Mouse (Mus musculus): ENCODE data around the gene Ogfr. TPM values are rescaled to one million over a fixed set of nuclear protein-coding genes. Genes with fewer than 3 reads are reported as not detected.
A peak's percentile ranks its signal among the peaks of the same experiment; 100 is the strongest.

Ogfr gene
- polyA plus RNA-seq (2015; fragmentation: Nextera tagmentation; extraction: Ambion mirVana) = 65.6 and 73.1 TPM in 2 replicates

DNA sequence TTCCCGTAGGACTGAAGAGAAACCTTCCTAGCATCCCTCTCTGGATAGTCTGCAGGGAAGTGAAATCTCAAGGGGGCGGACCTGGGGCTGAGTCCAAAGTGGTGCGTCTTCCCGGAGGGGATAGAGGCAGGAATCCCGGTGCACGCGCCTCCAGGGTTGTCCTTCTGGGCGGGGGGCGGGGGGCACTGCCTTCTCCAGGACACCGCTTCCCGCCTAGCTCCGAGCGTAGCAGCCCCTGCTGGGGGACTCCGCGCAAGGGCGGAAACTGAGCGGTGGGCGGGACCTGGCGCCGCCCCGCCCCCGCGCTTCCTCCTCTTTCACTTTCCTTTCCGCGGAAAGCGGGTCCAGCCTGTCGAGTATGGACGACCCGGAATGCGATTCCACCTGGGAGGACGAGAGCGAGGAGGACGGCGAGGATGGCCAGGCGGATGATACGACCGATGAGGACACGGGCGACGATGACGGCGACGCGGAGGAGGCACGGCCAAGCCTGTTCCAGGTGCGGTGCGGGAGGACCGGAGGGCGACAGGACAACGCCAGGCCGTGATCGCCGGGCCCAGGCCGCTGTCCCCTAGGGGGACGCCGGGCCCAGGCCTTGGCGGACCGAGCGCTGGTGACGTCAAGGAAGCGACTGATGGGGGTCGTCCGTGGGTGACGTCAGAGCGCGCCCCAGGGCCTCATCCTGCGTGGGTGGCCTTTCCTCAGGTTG, at the start of gene Ogfr:
Gene Ogfr (plus strand): TSS at position 123 of the 709 bp plus-strand sequence.
- peak; percentile 90 for DNase-seq (ENCODE audit: low spot score)

GRCm38 (mm10) chr2:180543675-180544074, 45.4 kb upstream of the Ogfr start:
- no peak for DNase-seq (ENCODE audit: low spot score)

DNA sequence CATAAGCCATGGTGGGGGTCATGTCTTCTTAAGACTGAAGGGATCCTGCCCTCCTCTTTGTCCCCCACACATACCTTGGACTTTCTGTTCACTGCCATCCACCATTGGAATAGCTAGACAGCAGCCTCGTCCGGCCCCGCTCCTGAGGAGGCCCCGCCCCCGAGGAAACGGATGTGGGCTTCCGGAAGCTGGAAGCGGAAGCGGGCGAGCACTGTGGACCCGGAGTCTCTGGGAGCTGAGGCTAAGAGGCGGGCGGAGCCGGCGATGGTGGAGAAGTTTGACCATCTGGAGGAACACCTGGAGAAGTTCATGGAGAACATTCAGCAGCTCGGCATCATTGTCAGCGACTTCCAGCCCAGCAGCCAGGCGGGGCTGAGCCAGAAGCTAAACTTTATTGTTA, 44.0 kb upstream of the Ogfr start:
- DNase-seq (ENCODE audit: low spot score) = no peak

DNA sequence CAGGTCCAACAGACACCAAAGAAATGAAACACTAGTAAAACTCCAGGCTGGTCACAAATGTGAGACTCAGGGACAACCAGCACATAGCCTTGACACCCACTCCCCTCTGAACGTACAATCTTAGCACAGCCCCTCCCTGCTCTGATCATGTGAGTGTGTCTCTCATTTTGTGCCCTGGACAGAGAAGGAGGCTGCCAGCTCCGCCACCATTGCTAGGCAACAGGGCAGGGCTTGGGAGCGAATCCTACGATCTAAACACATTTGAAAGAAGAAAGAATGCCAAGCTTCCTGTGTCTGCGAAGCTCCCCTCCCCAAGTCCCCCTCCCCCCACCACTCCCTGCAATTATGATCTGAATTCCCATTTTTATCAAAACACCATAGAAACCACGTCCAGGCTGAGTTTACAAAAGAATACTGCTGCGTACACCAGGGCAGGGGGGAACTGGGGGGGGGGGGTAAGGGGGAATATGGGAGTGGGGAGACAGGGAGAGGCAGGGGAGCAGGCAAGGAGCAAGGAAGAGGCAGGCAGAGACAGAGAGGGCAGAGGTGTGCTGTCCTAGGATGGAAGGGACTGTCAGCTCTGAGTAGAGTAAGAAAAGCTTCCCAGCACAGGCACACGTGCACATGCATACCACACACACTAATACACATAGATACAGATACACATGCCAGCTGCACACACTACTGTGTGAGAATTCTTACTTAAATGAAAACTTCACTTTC, 41.5 kb upstream of the Ogfr start:
- no peak for DNase-seq (ENCODE audit: low spot score)

- no peak for DNase-seq (ENCODE audit: low spot score)
Observed at GRCm38 (mm10) chr2:180552340-180552739, 36.7 kb upstream of the Ogfr start.

DNA sequence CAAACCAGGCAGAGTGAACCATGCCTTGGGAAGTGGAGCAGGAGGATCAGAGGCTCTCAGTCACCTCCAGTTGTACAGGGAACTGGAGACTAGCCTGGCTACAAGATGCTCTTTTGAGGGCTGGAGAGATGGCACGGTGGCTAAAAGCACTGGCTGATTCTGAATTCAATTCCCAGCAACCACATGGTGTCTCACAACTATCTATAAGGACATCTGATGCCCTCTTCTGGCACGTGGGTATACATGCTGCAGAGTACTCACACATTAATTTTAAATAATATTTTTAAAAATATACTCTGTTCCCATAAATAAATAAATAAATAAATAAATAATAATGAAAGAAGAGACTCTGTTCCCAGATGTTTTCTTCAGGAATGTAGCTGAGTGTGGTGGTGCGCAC, 33.8 kb upstream of the Ogfr start:
- DNase-seq (ENCODE audit: low spot score) = no peak

DNA sequence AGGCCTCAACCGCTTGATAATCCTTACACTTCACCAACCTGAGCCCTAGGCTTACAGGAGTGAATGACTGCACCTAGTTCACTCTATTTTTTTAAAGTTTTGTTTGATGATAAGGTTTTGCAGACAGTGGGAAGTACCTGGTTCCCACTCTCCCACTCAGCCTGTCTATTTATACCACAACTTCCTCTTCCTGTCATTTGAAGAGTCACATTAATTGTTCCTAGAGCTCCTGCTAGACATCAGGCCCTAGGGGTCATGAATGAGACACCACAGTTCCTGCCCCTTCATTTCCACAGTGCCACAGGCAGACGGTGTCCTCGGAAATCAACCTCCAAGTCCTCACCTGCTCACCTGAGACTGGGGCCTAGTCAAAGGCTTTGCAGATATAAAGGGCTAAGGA, 32.6 kb upstream of the Ogfr start:
- no peak for DNase-seq (ENCODE audit: low spot score)

GRCm38 (mm10) chr2:180560245-180560644, 28.8 kb upstream of the Ogfr start:
- DNase-seq (ENCODE audit: low spot score) = no peak

- DNase-seq (ENCODE audit: low spot score) = no peak
Observed at GRCm38 (mm10) chr2:180562146-180562545, 26.9 kb upstream of the Ogfr start.

GRCm38 (mm10) chr2:180563296-180563695, 25.7 kb upstream of the Ogfr start:
- DNase-seq (ENCODE audit: low spot score) = no peak

DNA sequence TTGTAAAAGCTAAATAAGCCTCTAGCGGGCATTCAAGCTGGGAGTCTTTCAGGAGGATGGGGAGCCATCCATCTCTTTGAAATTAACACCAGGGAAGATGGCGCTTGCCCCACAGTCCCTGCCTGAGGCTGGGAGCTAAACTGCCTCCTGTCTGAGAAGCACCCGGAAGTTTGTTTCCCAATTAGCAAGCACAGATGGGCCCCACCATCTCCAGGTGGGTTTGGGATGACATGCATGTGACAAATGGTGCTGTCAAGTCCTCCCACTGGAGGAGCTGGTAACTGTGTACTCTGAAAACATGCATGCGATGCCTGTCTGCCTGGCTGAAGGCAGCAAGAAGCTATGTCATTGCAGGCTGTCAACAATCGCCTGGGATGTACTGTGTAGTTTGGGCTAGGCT, 25.2 kb upstream of the Ogfr start:
- DNase-seq (ENCODE audit: low spot score) = no peak

DNA sequence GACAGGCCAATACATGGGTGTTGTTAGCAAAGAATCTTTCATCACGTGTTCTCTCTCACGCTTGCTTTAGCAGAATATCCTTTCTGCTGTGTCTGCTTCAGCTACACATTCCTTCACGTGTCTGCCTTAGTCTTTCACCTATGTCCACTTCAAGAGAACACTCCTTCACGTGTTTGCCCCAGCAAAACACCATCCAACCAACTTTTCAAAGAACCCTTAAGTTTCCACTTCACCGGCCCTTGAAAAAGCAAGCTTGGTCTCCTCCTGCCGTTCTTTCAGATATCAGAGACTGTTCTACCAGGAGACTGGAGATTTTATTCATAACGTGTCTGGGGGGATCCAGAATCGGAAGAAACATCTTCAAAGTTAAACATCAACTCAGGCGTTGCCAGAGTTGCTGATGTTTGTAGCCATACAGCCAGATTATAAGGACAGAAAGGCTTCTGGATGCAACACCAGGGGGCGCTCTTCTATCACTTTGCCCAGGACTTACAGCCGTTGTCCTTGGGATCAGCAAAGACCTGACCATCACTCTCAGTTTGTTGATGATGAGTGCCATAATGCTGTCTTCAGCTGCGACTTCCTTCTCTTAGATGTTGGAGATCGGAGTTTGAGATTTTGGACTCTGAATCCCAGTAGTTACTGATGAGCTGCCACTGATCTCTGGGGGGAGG, 22.7 kb upstream of the Ogfr start:
- DNase-seq (ENCODE audit: low spot score) = peak; percentile 63

DNA sequence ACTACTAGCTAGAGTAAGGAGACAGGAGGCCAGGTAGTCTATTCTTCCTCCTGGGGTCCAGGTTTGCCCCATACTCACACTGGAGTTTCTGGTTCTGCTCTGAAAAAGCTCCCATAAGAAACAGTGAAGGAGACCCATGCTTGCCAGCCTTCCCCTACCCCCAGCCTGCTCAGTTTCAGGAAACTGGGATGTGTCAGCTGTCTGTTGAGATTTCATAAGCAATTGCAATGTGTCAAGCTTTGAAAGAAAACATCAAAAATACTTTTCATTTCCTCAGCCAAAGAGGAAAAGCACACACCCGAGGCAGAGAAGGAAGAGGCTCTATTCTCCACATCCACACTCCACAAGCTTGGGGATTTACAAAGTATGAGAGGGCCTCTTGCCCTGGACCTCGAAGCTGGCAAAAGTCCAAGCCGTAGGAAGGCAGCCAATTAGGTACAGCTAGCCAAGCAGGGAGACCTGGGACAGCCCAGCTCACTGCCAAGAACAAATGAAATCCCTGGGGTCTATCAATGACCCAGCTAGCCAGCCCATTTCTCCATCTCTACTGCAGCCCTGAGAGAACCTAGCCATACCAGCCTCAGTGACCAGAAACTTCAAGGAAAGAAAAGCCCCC, 19.9 kb upstream of the Ogfr start:
- no peak for DNase-seq (ENCODE audit: low spot score)

DNA sequence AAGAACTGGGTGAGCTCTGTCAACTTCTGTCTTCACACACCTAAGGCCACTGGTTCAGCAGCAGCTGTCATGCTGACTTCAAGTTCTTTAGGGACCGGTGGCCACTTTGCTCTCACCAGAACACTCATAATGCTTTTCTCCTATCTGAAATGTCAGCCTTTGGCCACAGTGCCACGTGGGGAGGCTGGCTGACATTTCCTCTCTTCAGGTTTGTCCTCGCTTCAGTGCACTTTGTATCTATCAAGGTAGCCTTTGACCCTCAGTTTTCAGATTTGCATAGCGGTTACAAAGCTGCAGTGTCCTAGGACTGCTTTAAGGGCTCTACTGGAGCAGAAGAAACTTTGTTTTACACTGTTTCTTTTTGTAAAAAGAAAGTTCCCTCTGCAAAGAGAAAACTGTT, 12.6 kb upstream of the Ogfr start:
- no peak for DNase-seq (ENCODE audit: low spot score)

- peak; percentile 78 for DNase-seq (ENCODE audit: low spot score)
Observed at GRCm38 (mm10) chr2:180578686-180579085, 10.4 kb upstream of the Ogfr start.

DNA sequence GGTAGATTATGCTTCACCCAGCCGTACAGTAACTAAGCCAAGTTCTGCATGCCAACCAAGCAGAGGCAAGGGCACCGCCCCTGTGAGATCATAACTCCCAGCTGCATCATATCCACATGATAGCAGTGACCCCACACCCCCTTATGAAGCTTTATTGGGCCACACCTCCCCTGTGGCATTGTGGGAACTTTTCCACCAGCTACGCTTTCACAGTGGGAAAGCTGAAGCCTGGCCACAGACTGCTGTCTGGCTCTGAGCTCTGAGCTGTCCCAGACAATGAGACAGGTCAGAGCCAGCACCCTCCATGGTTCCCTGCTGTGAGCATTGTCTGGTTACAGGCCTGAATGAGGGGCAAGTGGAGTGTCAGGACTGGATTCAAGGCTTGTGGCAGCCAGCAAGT, 8.0 kb upstream of the Ogfr start, which contains the start of gene Mrgbp:
Gene Mrgbp (plus strand): TSS at position 303 of the 400 bp plus-strand sequence.
- DNase-seq (ENCODE audit: low spot score) = no peak

DNA sequence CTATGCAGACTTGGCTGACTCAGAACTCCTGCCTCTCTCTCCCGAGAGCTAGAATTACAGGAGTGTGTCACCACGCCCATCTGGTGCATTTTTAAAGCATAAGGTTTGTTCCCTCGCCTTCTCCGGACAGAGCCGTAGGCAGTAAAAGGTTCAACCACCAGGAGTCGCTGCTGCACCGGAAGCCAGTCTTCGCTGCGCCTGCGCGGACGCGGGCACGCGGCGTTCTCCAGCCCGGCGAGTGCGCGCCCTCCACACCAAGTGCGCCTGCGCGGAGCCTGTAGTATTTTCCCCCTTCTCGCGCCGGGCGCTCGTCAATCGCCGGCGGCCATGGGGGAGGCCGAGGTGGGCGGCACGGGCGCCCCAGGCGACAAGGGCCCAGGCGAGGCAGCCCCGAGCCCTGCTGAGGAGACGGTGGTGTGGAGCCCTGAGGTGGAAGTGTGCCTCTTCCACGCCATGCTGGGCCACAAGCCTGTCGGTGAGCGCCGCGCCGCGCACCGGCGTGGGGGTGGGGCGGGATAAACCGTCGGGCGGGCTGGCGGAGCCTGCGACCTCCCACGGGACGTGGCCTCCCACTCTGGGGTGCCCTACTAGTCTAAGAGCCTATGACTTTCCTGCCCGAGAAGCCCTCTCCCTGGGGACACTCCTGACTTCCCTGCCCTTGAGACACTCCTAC, 6.4 kb upstream of the Ogfr start:
- peak; percentile 95 for DNase-seq (ENCODE audit: low spot score)

DNA sequence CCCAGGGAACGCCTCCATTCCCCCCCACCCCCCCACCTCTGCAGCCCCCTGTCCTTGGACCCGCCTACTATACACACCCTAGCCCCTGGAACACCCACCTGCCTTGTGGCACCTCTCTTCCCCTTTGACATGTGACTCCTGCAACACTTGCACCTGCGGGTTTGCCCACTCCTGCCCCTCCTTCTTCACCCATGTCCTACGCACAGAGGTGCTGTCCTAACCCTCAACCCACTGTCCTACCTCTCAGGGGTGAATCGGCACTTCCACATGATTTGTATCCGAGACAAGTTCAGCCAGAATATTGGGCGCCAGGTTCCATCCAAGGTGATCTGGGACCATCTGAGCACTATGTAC, 5.9 kb upstream of the Ogfr start:
- no peak for DNase-seq (ENCODE audit: low spot score)

GRCm38 (mm10) chr2:180588736-180589122, 316 bp upstream of the Ogfr start:
- DNase-seq (ENCODE audit: low spot score) = no peak

DNA sequence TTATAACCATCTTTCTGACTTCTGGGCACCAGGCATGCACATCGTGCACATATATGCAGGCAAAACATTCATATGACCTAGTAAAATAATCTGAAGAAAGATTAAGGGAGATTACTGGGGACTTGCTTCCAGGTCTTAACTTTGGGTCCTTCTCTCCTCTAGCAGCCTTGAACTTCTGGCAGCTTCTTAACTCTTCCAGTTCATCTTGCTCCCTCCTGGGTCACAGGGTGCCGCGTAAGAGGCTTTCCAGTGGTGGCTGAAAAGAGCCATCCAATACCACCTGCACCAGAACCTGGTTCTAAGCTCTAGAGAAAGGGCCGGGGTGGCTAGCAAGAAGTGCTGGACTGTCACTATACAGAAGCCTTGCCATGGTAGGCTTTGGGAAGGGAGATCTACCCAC, 8.4 kb downstream of the Ogfr start, which contains the start of gene Col9a3:
Gene Col9a3 (plus strand): TSS at position 301 of the 400 bp plus-strand sequence.
- no peak for DNase-seq (ENCODE audit: low spot score)

DNA sequence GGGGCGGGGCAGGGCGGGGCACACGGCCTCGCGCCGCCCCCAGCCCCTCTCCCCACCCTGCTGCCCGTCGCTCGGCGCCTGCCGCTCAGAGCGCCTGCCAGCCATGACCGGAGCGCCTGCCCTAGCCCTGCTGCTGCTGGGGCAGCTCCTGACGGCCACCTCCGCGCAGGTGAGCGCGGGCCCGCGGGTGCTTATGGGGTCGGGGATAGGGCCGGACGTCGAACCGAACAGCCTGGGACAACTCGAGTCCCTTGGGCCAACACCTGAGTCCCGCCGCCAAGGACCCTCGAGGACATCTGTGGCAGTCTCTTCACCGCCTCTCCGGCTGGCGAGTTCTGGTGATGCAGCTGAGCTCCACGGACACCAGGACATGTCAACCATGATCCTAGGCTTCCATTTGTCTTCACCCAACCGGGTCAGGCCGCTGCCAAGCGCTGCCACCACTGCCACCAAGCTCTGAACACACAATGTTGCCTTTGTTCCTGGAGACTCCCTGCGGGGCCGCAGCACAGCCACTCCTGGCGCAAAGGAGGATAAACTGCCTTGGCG, 9.2 kb downstream of the Ogfr start:
- DNase-seq (ENCODE audit: low spot score) = no peak
